Mouse (Mus musculus): Measurements from ENCODE around the gene Gdi2. TPM values are rescaled to one million over a fixed set of nuclear protein-coding genes. Genes with fewer than 3 reads are reported as not detected.

The Gdi2 gene
- polyA plus RNA-seq, 1 experiment = 228 TPM

- no peak for DNase-seq (ENCODE audit: extremely low spot score in 1 of 2, low spot score in 1 of 2)
Measured at GRCm38 (mm10) chr13:3544925-3545324, 7.1 kb downstream of the Gdi2 start.

GRCm38 (mm10) chr13:3547410-3547809, 9.5 kb downstream of the Gdi2 start:
- DNase-seq (ENCODE audit: extremely low spot score in 1 of 2, low spot score in 1 of 2) = no peak

- no peak for DNase-seq (ENCODE audit: extremely low spot score in 1 of 2, low spot score in 1 of 2)
Measured at GRCm38 (mm10) chr13:3547856-3548255, 10.0 kb downstream of the Gdi2 start.

- no peak for DNase-seq (ENCODE audit: extremely low spot score in 1 of 2, low spot score in 1 of 2)
Measured at GRCm38 (mm10) chr13:3563130-3563529, 25.3 kb downstream of the Gdi2 start.

GRCm38 (mm10) chr13:3563953-3564352, 26.1 kb downstream of the Gdi2 start:
- DNase-seq (ENCODE audit: extremely low spot score in 1 of 2, low spot score in 1 of 2) = no peak

GRCm38 (mm10) chr13:3590789-3591188, 52.9 kb downstream of the Gdi2 start:
- no peak for DNase-seq (ENCODE audit: extremely low spot score in 1 of 2, low spot score in 1 of 2)

GRCm38 (mm10) chr13:3594311-3594710, 56.4 kb downstream of the Gdi2 start:
- no peak for DNase-seq (ENCODE audit: extremely low spot score in 1 of 2, low spot score in 1 of 2)

- no peak for DNase-seq (ENCODE audit: extremely low spot score in 1 of 2, low spot score in 1 of 2)
Measured at GRCm38 (mm10) chr13:3596232-3596631, 58.4 kb downstream of the Gdi2 start.

GRCm38 (mm10) chr13:3609780-3610117, 71.9 kb downstream of the Gdi2 start:
- no peak for DNase-seq (ENCODE audit: extremely low spot score in 1 of 2, low spot score in 1 of 2)

GRCm38 (mm10) chr13:3610118-3610794, 72.4 kb downstream of the Gdi2 start:
- DNase-seq (ENCODE audit: extremely low spot score in 1 of 2, low spot score in 1 of 2) = peak in 1 of 2 experiments; percentile 14

- peak; percentile 97 to 98 for DNase-seq (ENCODE audit: extremely low spot score in 1 of 2, low spot score in 1 of 2)
Measured at GRCm38 (mm10) chr13:3610795-3611438, 73.1 kb downstream of the Gdi2 start, which contains the start of gene Fam208b. Gene Fam208b, minus strand, starts transcription at chr13:3611108.

Other genes with a start within 250 kb of the Gdi2 start
- gene Fam208b, start 73.0 kb downstream of the Gdi2 start, polyA plus RNA-seq (2012; rRNA removed) = 16.5 and 16.8 TPM in 2 replicates
- gene Asb13, start 96.0 kb downstream of the Gdi2 start, polyA plus RNA-seq (2012; rRNA removed) = 33.1 and 36.6 TPM in 2 replicates